Mouse (Mus musculus) lung, postnatal 0 days (tissue): ENCODE measurements at regions not wholly inside any gene's neighbourhood (a gene's known extent, or its start where the extent isn't known, plus 50 kb on each side); places are given as distances from the start of the nearest gene placed in this dataset.
"Not testable (repeated sequence)": the region's sequence is repeated elsewhere in the genome, so short reads cannot be mapped to it uniquely, and the experiment has no call there.

Experiments
- ATAC-seq: fragments of 200-750 bp; cut with Nextera tagmentation; 2 replicates; pipeline ENCODE4 v1.8.0; 2017; ENCODE audit warnings: moderate library complexity
- DNase-seq: peaks from one replicate; pipeline ENCODE4 v3.0.0-alpha.2; 2016; ENCODE audit warnings: low spot score
- H3K27ac ChIP-seq: fragments of 300-500 bp; sonication (generic); 2 replicates; pipeline ENCODE4 v1.5.1; 2014; ENCODE audit warnings: antibody characterized with exemption, mild to moderate bottlenecking, low read length, mixed read lengths
- H3K27me3 ChIP-seq: fragments of 300-500 bp; sonication (generic); replicated peaks from 2 replicates; pipeline ENCODE4 v1.6.1; 2014; ENCODE audit warnings: low read length, mixed read lengths; ENCODE audit not compliant: insufficient read depth
- H3K36me3 ChIP-seq: fragments of 300-500 bp; sonication (generic); 2 replicates; pipeline ENCODE4 v1.6.1; 2014; ENCODE audit warnings: low read length, mixed read lengths; ENCODE audit not compliant: insufficient read depth
- H3K4me1 ChIP-seq: fragments of 300-500 bp; sonication (generic); 2 replicates; pipeline ENCODE4 v1.6.1; 2014; ENCODE audit warnings: antibody characterized with exemption, low read depth, low read length, mixed read lengths; ENCODE audit not compliant: insufficient read depth
- H3K4me2 ChIP-seq: fragments of 300-500 bp; sonication (generic); replicated peaks from 2 replicates; pipeline ENCODE4 v1.6.1; 2014; ENCODE audit warnings: low read depth, mild to moderate bottlenecking, low read length, moderate library complexity, mixed read lengths
- H3K4me3 ChIP-seq: fragments of 300-500 bp; sonication (generic); 2 replicates; pipeline ENCODE4 v1.5.1; 2014; ENCODE audit warnings: low read depth, low read length
- H3K9ac ChIP-seq: fragments of 300-500 bp; sonication (generic); replicated peaks from 2 replicates; pipeline ENCODE4 v1.6.1; 2014; ENCODE audit warnings: low read depth, mild to moderate bottlenecking
- H3K9me3 ChIP-seq: fragments of 300-500 bp; sonication (generic); 2 replicates; pipeline ENCODE4 v1.6.1; 2016; ENCODE audit warnings: low read length, mixed read lengths
- CTCF ChIP-seq: IDR thresholded peaks from 2 replicates; pipeline ENCODE4 v1.5.1; 2016; ENCODE audit warnings: antibody characterized with exemption, mild to moderate bottlenecking
- EP300 ChIP-seq: IDR thresholded peaks from 2 replicates; pipeline ENCODE4 v1.6.1; 2016; ENCODE audit warnings: antibody characterized with exemption, mild to moderate bottlenecking, control low read depth
- whole genome bisulfite sequencing: fragments of 180-500 bp; shearing (Covaris S2); extraction: QIAGEN DNeasy Blood & Tissue Kit; methylation state at CpG from one replicate; pipeline ENCODE4 v1.1.7; 2014; 5-methylcytosine and 5-hydroxymethylcytosine counted together

DNA sequence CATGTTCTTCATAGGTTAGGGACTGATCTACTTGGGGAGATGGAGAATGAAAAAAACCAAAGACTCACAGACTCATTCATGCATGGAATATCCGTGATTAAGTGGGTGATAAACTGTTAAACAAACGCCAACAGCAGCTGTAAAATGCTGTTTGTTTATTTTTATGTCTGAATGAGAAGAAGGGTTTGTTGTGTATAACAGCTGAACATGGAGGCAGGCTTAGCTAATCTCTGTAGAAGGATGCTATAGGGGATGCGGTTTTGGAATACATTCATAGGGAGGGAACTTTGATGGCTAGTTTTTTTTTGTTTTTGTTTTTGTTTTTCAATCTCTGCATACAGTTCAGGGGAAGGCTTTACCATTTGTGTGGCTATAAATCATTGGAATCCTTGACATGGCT, 977.1 kb upstream of the Cdh8 start:
- no peaks in the 10 kb centered on the region for H3K4me1 ChIP-seq
- no peaks in the 10 kb centered on the region for H3K36me3 ChIP-seq
- no peak for ATAC-seq
- no peak for DNase-seq
- H3K9ac ChIP-seq: no peak overlapping the region
- H3K9me3 ChIP-seq: no peaks in the 10 kb centered on the region
- H3K27me3 ChIP-seq: no peaks in the 10 kb centered on the region
- TF ChIP-seq EP300 (no peak), CTCF (no peak)
- no peak overlapping the region for H3K4me3 ChIP-seq
- H3K4me2 ChIP-seq: no peak overlapping the region
- H3K27ac ChIP-seq: no peak overlapping the region
- WGBS: 43% methylated on average over 3 of the region's 3 CpGs

DNA sequence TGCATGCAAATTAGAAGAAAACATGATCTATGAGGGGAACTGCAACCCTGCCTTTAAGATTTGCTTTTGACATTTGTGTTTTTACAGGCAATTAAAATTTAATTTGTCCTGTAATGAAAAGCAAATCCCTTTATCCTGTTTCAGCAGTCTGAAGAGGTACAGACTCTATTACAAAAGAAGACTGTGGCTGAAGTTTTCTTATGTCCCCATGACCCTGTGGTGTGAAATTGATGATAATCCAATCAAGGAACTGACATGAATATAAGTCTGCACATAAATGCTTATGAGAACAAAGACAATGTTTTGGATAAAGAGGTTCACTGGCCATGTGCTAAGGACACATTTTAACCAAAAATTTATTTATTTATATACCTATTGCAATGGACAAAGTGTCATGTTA, 951.4 kb upstream of the Cdh8 start:
- ATAC-seq (no peak), DNase-seq (no peak)
- no peaks in the 10 kb centered on the region for H3K27me3 ChIP-seq
- H3K4me3 ChIP-seq: no peak overlapping the region
- H3K4me2 ChIP-seq: no peak overlapping the region
- no peaks in the 10 kb centered on the region for H3K4me1 ChIP-seq
- TF ChIP-seq EP300 (no peak), CTCF (no peak)
- no peaks in the 10 kb centered on the region for H3K9me3 ChIP-seq
- H3K36me3 ChIP-seq: no peaks in the 10 kb centered on the region
- H3K27ac ChIP-seq: no peak overlapping the region
- no peak overlapping the region for H3K9ac ChIP-seq

DNA sequence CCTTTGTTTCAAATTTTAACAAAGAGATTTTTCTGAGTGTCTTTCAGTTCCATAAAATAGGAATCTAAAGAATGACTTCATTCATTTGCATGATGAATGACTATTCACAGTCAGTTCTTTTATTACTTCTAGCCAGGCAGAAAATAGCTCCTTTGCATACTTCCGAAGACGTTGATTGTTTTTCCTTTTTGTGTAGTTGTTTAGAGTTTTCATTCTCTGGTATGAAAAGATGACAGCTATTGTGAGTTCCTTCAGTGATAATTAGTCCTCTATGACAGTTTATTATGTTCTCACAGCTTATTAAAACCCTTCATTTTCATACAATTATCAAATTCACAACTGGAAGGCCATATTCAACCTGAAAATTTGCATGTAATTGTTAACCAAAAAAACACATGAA, 946.5 kb upstream of the Cdh8 start:
- 66% methylated on average over 2 of the region's 2 CpGs for WGBS
- no peak for ATAC-seq
- TF ChIP-seq CTCF (no peak), EP300 (no peak)
- H3K9ac ChIP-seq: no peak overlapping the region
- no peaks in the 10 kb centered on the region for H3K9me3 ChIP-seq
- no peak overlapping the region for H3K27ac ChIP-seq
- H3K4me1 ChIP-seq: no peaks in the 10 kb centered on the region
- H3K36me3 ChIP-seq: no peaks in the 10 kb centered on the region
- H3K4me3 ChIP-seq: no peak overlapping the region
- DNase-seq: no peak
- H3K4me2 ChIP-seq: no peak overlapping the region
- no peaks in the 10 kb centered on the region for H3K27me3 ChIP-seq

DNA sequence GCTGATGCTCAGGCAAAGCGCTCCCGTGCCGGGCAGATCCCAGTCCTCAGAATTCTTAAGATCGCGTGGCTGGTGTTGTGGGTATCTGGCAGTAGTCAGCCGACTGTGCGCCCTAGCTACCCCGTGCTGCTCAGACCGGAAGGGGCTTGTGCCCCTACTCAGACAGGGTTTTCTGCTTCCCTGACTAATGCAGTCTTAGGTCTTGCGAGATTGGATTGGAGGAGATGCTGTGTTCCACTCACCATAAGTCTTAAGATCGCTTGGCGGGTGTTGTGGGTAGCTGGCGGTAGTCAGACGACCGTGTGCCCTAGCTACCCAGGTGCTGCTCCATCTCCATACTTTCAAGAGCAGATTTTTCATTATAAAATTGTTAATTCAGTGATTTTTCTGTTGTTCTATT, 944.3 kb upstream of the Cdh8 start:
- not testable (repeated sequence) for H3K4me1 ChIP-seq, H3K4me3 ChIP-seq, H3K4me2 ChIP-seq, H3K9ac ChIP-seq, DNase-seq, H3K36me3 ChIP-seq, H3K9me3 ChIP-seq, H3K27ac ChIP-seq, ATAC-seq, H3K27me3 ChIP-seq
- 85% methylated on average over 15 of the region's 15 CpGs for WGBS

DNA sequence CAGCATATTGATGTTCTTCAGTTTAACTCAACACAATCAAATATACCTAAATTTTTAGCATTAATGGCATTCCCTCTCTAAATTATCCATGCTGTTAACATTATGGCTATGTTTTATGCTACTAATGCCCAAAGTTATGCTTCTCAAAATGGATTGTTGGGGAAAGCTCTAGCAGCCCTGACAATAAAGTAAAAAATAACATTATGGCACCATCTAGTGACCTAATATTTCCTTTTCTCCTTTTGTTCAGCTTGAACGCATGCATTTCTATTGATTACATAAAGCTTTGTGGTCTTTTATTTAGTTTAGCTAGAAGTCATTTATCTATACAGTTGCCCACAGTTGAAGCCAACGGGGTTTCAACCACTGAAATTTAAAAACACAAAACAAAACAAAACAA, 918.3 kb upstream of the Cdh8 start:
- H3K27me3 ChIP-seq: no peaks in the 10 kb centered on the region
- TF ChIP-seq EP300: no peak
- TF ChIP-seq CTCF: peak; percentile 25
- DNase-seq (peak; percentile 12), ATAC-seq (no peak)
- no peak overlapping the region for H3K4me3 ChIP-seq
- H3K4me2 ChIP-seq: no peak overlapping the region
- H3K27ac ChIP-seq: no peak overlapping the region
- no peaks in the 10 kb centered on the region for H3K4me1 ChIP-seq
- H3K36me3 ChIP-seq: no peaks in the 10 kb centered on the region
- no peaks in the 10 kb centered on the region for H3K9me3 ChIP-seq
- H3K9ac ChIP-seq: no peak overlapping the region
- 42% methylated on average over 2 of the region's 2 CpGs for WGBS

DNA sequence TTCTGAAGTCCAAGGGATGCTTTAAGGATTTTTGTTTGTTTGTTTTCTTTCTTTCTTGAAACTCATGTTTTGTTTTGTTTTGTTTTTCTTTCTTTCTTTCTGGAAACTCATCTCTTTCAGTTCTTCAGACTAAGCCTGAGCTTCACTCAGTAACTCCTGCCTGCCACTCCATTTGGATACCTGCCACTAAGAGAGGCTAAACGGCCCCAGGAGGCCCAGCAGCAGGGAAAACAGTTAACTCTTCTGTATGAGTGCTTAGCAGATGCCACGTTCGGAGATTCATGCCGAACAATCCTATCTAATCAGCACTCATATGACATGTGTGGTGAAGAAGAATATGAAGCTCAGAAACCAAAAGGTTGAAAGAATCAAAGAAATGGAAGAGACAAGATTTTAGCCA, 909.3 kb upstream of the Cdh8 start:
- DNase-seq (no peak), ATAC-seq (no peak)
- Histone ChIP-seq H3K4me2 (no peak overlapping the region), H3K4me1 (no peaks in the 10 kb centered on the region), H3K27ac (no peak overlapping the region), H3K36me3 (no peaks in the 10 kb centered on the region), H3K9ac (no peak overlapping the region), H3K4me3 (no peak overlapping the region), H3K9me3 (no peaks in the 10 kb centered on the region), H3K27me3 (no peaks in the 10 kb centered on the region)
- no peak for TF ChIP-seq EP300
- no peak for TF ChIP-seq CTCF
- 51% methylated on average over 4 of the region's 4 CpGs for WGBS

DNA sequence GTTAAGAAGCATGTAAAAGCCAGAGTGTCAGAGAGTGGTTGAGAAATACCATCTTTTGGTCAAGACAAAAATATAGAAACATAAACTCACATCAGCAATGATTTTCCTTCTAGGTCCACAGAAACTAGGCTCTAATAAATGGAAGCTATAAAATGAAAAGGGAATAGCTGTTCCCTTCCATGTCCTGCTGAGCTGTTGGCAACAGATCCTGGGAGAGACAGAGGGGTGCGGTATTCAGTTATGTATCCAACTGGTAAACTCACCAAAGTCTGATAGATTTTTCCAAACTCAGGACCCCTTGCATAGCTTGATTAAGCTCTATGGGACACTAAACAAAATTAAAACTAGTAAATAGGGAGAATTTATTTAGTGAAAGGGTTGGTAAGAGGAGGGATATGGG, 907.2 kb upstream of the Cdh8 start:
- TF ChIP-seq EP300 (no peak), CTCF (no peak)
- ATAC-seq (no peak), DNase-seq (no peak)
- Histone ChIP-seq H3K9ac (no peak overlapping the region), H3K4me1 (no peaks in the 10 kb centered on the region), H3K9me3 (no peaks in the 10 kb centered on the region), H3K27me3 (no peaks in the 10 kb centered on the region), H3K4me2 (no peak overlapping the region), H3K36me3 (no peaks in the 10 kb centered on the region), H3K27ac (no peak overlapping the region), H3K4me3 (no peak overlapping the region)
- WGBS: 92% methylated on average over 1 of the region's 1 CpGs
